Mouse (Mus musculus) layer of hippocampus, adult 9-10 months (tissue): ENCODE measurements around the gene Hist4h4.

Experiments
- DNase-seq: peaks from one replicate; pipeline ENCODE4 v3.0.0; 2022; ENCODE audit warnings: low spot score

The Hist4h4 gene

DNA sequence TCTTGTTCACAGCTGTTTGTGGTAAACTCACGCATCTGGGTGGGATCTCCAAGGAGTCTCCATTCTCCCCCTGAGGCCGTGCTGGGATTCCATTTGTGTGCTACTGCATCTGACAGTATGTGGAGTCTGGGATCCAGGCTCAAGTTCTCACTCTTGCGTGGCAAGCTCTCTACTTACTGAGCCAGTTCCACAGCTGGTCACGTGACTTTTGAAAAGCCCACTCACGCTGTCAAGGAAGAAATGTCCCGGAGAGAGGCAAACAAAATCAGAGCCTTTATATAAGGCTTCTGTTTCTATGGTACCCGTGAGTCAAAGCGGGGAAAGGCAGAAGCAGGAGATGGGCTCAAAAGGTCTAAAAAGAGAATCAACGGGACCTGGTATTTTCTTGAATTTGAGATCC lies 21.5 kb downstream of the Hist4h4 start:
- no peak for DNase-seq

- no peak for DNase-seq
These were observed 22.1 kb downstream of the Hist4h4 start for GRCm38 (mm10) chr6:136782146-136782545.

- DNase-seq, result no peak
These were observed 22.7 kb downstream of the Hist4h4 start, which contains the start of gene Gucy2c for GRCm38 (mm10) chr6:136781377-136781986. TSS of gene Gucy2c (minus strand) at chr6:136781765.

- no peak for DNase-seq
These were observed 27.8 kb downstream of the Hist4h4 start for GRCm38 (mm10) chr6:136776392-136776791.

GRCm38 (mm10) chr6:136769859-136770258 lies 34.4 kb downstream of the Hist4h4 start:
- no peak for DNase-seq

GRCm38 (mm10) chr6:136769143-136769542 lies 35.1 kb downstream of the Hist4h4 start:
- DNase-seq, result no peak

DNA sequence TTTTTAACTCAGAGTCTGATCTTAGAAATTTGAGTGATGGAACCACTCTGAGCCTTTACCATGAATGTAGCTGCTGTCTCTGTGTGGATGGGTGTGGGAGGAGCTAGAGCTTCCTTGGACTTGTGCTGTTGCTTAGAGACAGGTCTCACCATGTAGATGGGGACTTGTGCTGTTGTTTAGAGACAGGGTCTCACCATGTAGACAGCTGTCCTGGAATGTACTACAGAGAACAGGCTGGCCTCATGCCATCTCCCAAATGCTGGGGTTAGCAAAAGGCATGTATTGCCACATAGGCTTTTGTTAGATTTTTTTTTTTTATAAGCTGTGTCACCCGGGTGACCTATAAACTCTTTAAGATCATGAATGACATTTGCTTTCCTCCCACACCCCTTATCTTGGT lies 40.3 kb downstream of the Hist4h4 start:
- no peak for DNase-seq
